Mouse (Mus musculus): ENCODE data around the gene Cnnm2.

Cnnm2 gene

DNA sequence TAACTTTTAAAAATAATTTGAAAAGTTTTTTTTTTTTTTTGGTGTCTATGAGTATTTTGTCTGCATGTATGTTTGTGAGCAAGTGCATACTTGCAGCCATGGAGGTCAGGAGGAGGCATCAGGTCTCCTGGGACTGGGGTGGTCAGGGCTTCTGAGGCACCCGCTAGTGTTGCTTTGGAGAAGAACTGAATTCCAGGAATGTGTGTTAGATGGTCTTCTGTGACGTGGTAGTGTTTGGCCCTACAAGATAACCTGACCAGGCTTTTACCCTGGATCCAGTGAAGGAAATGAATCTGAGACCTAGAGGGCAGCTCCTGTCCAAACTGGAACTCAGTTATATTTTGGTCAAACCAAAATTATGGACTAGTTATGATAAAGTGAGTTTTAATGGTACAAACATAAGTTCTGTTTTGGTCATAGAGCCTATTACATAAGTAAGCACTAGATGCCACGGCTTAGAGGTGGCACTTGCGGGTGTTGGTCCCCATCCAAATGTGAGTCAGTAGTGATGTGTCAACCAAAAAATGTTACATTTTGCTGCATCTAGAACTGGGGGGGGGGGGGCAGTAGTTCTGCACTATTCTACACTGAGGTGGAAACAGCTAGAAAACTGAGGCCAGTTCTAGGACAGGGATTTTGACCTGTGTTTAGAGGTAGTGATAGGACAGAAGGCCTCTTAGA, 38.6 kb downstream of the Cnnm2 start:
- DNase-seq (ENCODE audit: low read depth, low spot score), result no peak

GRCm38 (mm10) chr19:46801492-46801891, 40.1 kb downstream of the Cnnm2 start:
- DNase-seq (ENCODE audit: low read depth, low spot score), result no peak

- no peak for DNase-seq (ENCODE audit: low read depth, low spot score)
Measured at GRCm38 (mm10) chr19:46802306-46802705, 40.9 kb downstream of the Cnnm2 start.

- DNase-seq (ENCODE audit: low read depth, low spot score), result no peak
Measured at GRCm38 (mm10) chr19:46803732-46804131, 42.3 kb downstream of the Cnnm2 start.

DNA sequence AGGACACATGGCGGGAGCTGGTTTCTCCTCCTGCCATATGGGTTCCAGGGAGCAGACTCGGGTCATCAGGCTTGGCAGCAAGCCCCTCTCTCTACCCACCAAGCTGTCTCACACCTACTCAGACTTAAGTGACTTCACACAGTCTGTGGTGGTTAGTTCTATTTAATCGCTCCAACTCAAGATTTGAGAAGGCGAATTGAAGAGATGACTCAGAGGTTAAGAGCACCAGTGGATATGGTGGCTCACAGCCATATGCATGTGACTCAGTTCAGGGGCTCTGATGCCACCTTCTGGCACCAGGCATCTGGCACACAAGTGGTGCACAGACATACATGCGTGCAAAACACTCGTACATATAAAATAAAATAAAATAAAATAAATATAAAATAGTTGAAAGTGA, 43.4 kb downstream of the Cnnm2 start:
- DNase-seq (ENCODE audit: low read depth, low spot score), result no peak

GRCm38 (mm10) chr19:46805933-46806688, 44.7 kb downstream of the Cnnm2 start:
- DNase-seq (ENCODE audit: low read depth, low spot score), result peak; percentile 47

- no peak for DNase-seq (ENCODE audit: low read depth, low spot score)
Measured at GRCm38 (mm10) chr19:46808261-46808660, 46.9 kb downstream of the Cnnm2 start.

- DNase-seq (ENCODE audit: low read depth, low spot score), result no peak
Measured at GRCm38 (mm10) chr19:46809031-46809430, 47.6 kb downstream of the Cnnm2 start.

DNA sequence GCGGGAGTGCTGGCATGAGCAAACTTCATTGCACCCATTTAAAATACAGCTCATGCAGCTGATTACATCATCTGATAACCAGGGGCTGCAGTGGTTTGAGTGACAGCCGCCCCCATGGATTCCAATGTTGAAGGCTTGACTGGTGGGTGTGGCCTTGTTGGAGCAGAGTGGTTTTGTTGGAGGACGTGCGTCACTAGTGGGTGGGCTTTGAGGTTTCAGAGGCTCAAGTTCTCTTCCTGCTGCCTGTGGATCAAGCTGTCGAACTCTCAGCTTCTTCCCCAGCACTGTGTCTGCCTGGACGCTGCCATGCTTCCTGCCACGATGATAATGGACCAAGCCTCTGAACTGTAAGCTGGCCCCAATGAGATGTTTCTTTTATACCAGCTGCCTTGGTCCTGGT, 57.9 kb downstream of the Cnnm2 start:
- DNase-seq (ENCODE audit: low read depth, low spot score), result peak; percentile 83

DNA sequence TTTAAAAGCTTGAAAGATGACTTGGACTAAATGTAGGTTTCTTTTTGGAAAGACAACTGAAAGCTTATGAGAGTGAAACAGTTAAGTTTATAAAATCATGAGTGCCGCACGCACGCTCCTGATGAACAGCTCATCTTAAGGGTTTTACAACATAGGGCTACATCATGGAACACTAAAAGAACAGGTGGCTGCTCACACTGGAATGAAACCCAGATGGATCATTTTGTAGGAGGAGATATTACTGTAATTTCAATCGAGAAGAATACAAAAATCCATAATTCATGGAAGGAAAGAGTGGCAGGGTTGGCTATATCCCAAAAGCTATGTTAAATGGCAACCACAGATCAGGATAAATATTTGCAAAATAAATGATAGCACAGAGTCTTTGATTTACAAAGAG, 61.1 kb downstream of the Cnnm2 start:
- DNase-seq (ENCODE audit: low read depth, low spot score), result no peak

- DNase-seq (ENCODE audit: low read depth, low spot score), result no peak
Measured at GRCm38 (mm10) chr19:46823759-46824158, 62.4 kb downstream of the Cnnm2 start.

DNA sequence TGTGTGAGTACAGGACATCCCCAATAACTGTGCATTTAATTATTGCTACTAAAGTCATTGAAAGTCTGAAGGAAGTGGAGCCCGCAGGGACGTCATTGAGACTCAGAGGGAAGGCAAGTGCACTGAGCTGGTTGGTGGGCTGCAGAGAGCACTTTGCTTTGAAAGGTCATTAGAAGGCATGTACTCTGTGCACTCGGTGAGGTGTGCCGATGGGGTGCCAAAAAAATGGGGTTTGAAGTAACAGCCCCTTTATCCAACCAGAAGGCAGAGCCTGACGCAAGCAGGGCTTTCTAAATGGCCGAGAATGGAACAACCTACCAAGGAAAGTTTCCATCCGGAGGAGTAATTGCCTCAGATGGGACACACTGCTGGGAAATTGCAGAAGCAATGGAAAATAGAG, 63.5 kb downstream of the Cnnm2 start:
- DNase-seq (ENCODE audit: low read depth, low spot score), result no peak

DNA sequence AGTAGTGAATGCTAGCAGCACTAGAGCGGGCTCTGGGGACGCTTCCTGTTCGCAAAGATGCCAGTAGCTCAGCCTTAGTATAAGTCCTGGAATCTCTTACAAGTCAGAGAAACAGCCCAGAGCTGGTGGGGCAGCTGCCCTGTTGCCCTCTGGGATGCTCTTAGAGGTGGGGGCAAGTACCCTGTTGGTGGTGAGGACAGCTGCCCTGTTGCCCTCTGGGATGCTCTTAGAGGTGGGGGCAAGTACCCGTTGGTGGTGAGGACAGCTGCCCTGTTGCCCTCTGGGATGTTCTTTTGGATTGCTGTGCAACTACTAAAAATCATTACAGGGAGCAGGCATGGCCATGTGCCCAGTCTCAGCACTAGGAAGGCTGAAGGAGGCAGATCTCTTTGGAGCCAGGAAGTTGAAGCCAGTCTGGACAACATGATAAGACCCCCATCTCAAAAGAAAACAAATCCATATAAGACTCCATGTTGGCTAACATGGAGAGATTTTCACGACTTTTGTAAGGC, 66.3 kb downstream of the Cnnm2 start:
- DNase-seq (ENCODE audit: low read depth, low spot score), result no peak

DNA sequence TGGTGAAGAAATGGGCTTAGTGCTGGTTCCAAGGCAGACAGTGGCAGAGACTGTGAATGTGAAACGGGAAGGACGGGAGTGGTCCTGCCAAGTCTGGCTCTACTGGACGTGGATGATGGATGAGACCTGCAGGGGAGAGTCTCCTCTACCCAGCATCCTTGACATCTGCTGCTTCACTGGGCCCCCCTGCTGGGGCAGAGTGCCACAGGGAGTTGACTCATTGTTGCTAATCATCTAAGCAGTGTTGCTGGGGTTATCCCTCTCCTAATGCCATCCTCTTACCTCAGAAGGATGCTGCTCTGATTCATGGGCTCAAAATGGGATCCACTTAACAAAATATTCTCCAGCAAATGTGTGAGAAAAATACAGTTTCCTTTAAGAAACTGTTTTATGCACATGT, 67.6 kb downstream of the Cnnm2 start:
- no peak for DNase-seq (ENCODE audit: low read depth, low spot score)

DNA sequence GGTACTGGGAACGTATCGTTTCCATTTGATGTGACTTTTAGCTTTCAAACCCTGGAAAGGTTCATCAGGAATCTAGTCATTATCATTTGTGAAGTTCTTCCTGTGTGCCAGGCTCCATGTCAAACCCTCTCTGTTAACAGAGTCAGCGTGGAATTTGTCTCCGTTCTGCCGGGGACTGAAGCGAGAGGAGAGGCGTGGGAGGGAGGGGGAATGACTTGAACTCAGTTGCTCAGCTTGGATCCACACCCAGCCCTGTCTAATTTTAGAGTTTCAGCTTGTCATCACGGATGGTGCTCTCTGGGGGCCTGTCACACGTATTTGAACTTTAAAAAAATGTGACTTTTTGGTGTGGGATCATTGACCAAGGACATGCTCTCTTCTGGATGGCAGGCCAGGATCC, 70.0 kb downstream of the Cnnm2 start:
- DNase-seq (ENCODE audit: low read depth, low spot score), result peak; percentile 64

- DNase-seq (ENCODE audit: low read depth, low spot score), result no peak
Measured at GRCm38 (mm10) chr19:46834301-46834700, 72.9 kb downstream of the Cnnm2 start.

- DNase-seq (ENCODE audit: low read depth, low spot score), result no peak
Measured at GRCm38 (mm10) chr19:46835339-46835738, 73.9 kb downstream of the Cnnm2 start.

DNA sequence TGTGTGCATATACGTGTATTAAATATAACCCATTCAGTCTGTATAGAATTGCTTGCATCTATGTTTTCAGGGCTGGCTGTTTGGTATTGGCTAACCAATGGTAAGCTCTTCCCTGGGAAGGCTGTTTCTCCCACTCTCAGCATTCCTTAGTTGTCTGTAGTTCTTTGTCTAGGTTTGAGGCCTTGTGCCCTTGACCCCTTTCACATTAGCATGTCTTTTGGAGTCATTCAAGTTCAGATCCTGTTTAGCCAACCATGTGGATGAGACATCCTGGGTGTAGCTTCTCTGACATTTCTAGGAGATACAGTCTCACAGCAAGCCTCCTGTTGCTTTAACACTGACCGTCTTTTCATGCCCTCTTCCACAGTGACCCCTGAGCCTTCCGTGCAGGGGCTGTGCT, 74.7 kb downstream of the Cnnm2 start:
- peak; percentile 94 for DNase-seq (ENCODE audit: low read depth, low spot score)

- no peak for DNase-seq (ENCODE audit: low read depth, low spot score)
Measured at GRCm38 (mm10) chr19:46837290-46838079, 76.1 kb downstream of the Cnnm2 start.

DNA sequence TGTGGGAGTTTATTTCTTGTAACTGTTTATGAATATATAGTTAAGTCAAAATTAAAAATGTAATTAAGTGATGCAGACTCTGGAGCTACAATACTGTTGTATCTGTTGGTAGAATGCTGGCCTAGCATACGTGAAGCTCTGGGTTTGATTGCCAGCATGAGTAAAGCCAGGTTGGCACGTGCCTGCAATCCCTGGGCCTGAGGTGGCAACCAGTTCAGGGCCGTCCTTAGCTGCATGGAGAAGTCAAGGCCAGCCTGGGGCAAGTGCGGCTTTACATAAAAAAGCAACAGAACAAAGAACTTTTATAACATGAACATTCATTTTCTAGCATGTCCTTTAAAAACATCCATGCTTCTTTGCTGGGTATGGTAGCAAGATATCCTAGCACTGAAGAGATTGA, 79.6 kb downstream of the Cnnm2 start:
- no peak for DNase-seq (ENCODE audit: low read depth, low spot score)

GRCm38 (mm10) chr19:46843030-46843429, 81.6 kb downstream of the Cnnm2 start:
- no peak for DNase-seq (ENCODE audit: low read depth, low spot score)

- DNase-seq (ENCODE audit: low read depth, low spot score), result no peak
Measured at GRCm38 (mm10) chr19:46846056-46846455, 84.7 kb downstream of the Cnnm2 start.
